Mouse (Mus musculus) neural tube, embryonic 13.5 days (tissue): ENCODE results near the gene Srrm3. TPM values are rescaled to one million over a fixed set of nuclear protein-coding genes. Genes with fewer than 3 reads are reported as not detected.

Source experiments
- ATAC-seq: fragments of 200-750 bp; cut with Nextera tagmentation; 2 replicates; pipeline ENCODE4 v1.8.0; 2017; ENCODE audit warnings: low read depth, mild to moderate bottlenecking, moderate TSS enrichment, moderate library complexity
- H3K27ac ChIP-seq: fragments of 300-500 bp; sonication (generic); replicated peaks from 2 replicates; pipeline ENCODE4 v1.5.1; 2015; ENCODE audit warnings: moderate library complexity, mild to moderate bottlenecking, inconsistent platforms
- H3K27me3 ChIP-seq: fragments of 300-500 bp; sonication (generic); 2 replicates; pipeline ENCODE4 v1.6.1; 2015; ENCODE audit warnings: mild to moderate bottlenecking, inconsistent platforms
- H3K36me3 ChIP-seq: fragments of 300-500 bp; sonication (generic); 2 replicates; pipeline ENCODE4 v1.6.1; 2015; ENCODE audit warnings: mild to moderate bottlenecking, inconsistent platforms
- H3K4me1 ChIP-seq: fragments of 300-500 bp; sonication (generic); replicated peaks from 2 replicates; pipeline ENCODE4 v1.6.1; 2015; ENCODE audit warnings: inconsistent platforms
- H3K4me2 ChIP-seq: fragments of 300-500 bp; sonication (generic); 2 replicates; pipeline ENCODE4 v1.6.1; 2015; ENCODE audit warnings: inconsistent platforms, mild to moderate bottlenecking, moderate library complexity
- H3K4me3 ChIP-seq: fragments of 300-500 bp; sonication (generic); 2 replicates; pipeline ENCODE4 v1.5.1; 2015; ENCODE audit warnings: mild to moderate bottlenecking, inconsistent platforms
- H3K9ac ChIP-seq: fragments of 300-500 bp; sonication (generic); 2 replicates; pipeline ENCODE4 v1.6.1; 2015; ENCODE audit warnings: moderate library complexity, mild to moderate bottlenecking, inconsistent platforms
- H3K9me3 ChIP-seq: fragments of 300-500 bp; sonication (generic); 2 replicates; pipeline ENCODE4 v1.6.1; 2016; ENCODE audit warnings: inconsistent platforms
- WGBS: fragments of 180-500 bp; shearing (Covaris S2); methylation state at CpG from one replicate; pipeline ENCODE4 v1.1.7; 2015; 5-methylcytosine and 5-hydroxymethylcytosine counted together
- polyA plus RNA-seq: library from polyadenylated mRNA; unstranded; fragments of >200 nt; fragmentation: Nextera tagmentation; extraction: Ambion mirVana; gene quantifications from 2 replicates; pipeline ENCODE4 v1.2.1, GENCODE M21; 2015

Gene Srrm3
- polyA plus RNA-seq, 1 experiment from 2014 or later = 85.9 TPM

- no peak for ATAC-seq
- H3K27ac ChIP-seq = no peak overlapping the region
- no peak overlapping the region for H3K4me2 ChIP-seq
- H3K4me1 ChIP-seq = peaks cover 44% of the 10 kb centered on the region
- H3K27me3 ChIP-seq = no peaks in the 10 kb centered on the region
- 88% methylated on average over 8 of the region's 8 CpGs for WGBS
- no peaks in the 10 kb centered on the region for H3K36me3 ChIP-seq
- no peak overlapping the region for H3K9ac ChIP-seq
- no peak overlapping the region for H3K4me3 ChIP-seq
- no peaks in the 10 kb centered on the region for H3K9me3 ChIP-seq
Measured at GRCm38 (mm10) chr5:135829381-135829780, 22.7 kb downstream of the Srrm3 start.

- Histone ChIP-seq H3K36me3 (0 out of 2 replicates have a peak, but pooled peaks cover 7% of the 10 kb centered on the region), H3K9me3 (no peaks in the 10 kb centered on the region), H3K27ac (peak overlapping the region; percentile 35), H3K4me2 (no peak overlapping the region), H3K9ac (no peak overlapping the region), H3K27me3 (0 out of 2 replicates have a peak, but pooled peaks cover 4% of the 10 kb centered on the region), H3K4me3 (no peak overlapping the region), H3K4me1 (peaks cover 39% of the 10 kb centered on the region)
- 29% methylated on average over 4 of the region's 4 CpGs for WGBS
- ATAC-seq = no peak
Measured at GRCm38 (mm10) chr5:135832729-135833128, 26.0 kb downstream of the Srrm3 start.

DNA sequence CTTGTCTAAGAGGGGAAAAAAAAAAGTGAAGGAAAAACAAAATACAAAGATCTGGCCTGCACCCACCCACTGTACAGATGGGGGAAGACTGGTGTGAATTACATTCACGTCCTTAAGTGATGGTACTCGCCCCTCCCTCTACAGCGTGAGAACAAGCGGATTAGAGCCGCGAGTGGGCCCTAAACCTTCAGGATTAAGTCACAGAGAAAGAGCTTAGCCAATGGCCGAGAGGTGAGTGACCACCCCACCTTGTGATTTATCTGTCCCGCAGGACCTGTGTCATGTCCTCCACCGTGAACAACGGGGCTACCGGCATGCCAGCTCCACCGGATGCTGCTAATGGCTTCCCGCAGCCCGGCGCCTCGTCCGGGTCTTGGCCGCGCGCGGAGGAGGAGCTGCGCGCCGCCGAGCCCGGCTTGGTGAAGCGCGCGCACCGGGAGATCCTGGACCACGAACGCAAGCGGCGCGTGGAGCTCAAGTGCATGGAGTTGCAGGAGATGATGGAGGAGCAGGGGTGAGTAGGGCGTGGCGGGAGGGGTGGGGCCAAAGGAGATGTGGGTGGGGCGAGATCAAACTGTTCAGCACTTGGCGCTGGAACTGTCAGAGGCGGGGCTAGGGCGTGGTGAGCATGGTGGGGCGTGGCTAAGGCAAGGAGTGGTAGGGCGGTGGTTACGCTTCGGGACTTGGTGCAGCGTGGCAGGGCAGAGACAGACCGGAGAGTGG, 28.2 kb downstream of the Srrm3 start:
- under 1% methylated on average over 47 of the region's 47 CpGs for WGBS

DNA sequence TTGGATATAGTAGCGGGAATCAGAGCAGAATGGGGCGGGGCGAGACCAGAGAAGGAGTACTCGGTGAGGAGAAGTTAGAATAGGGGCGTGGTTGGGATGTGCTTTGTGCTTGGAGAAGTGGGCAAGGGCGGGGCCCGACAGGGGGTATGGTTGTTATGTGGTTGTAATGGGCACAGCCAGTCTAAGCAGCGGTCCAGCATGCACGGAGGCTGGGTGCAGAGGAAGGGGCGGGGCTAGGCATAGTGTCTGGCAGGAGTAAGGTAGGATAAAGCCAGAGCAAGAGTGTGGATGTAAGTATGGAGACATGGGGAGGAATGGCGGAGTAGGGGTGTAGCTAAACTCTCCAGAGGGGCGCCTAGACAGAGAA, 28.8 kb downstream of the Srrm3 start:
- H3K9ac ChIP-seq = no peak overlapping the region
- peaks cover 19% of the 10 kb centered on the region for H3K36me3 ChIP-seq
- peak overlapping the region; percentile 84 for H3K4me2 ChIP-seq
- peak; percentile 69 for ATAC-seq
- peaks cover 39% of the 10 kb centered on the region for H3K4me1 ChIP-seq
- no peaks in the 10 kb centered on the region for H3K9me3 ChIP-seq
- peaks cover 7% of the 10 kb centered on the region; the same call in 1 of the 2 replicates for H3K27me3 ChIP-seq
- WGBS = 3% methylated on average over 12 of the region's 12 CpGs
- H3K27ac ChIP-seq = peak overlapping the region; percentile 87
- peak overlapping the region; percentile 46 for H3K4me3 ChIP-seq

More for the DNA sequence above, 28.2 kb downstream of the Srrm3 start:
- Histone ChIP-seq H3K9me3 (no peaks in the 10 kb centered on the region), H3K4me2 (peak overlapping the region; percentile 84), H3K27ac (peak overlapping the region; percentile 87), H3K27me3 (0 out of 2 replicates have a peak, but pooled peaks cover 4% of the 10 kb centered on the region), H3K4me1 (peaks cover 39% of the 10 kb centered on the region), H3K4me3 (peak overlapping the region; percentile 46), H3K9ac (peak overlapping the region; percentile 70), H3K36me3 (peaks cover 14% of the 10 kb centered on the region; the same call in 1 of the 2 replicates)
- peak; percentile 89 for ATAC-seq

GRCm38 (mm10) chr5:135835981-135836380, 29.3 kb downstream of the Srrm3 start:
- H3K27me3 ChIP-seq = peaks cover 7% of the 10 kb centered on the region; the same call in 1 of the 2 replicates
- ATAC-seq = peak; percentile 1; the same call in 1 of the 2 replicates

DNA sequence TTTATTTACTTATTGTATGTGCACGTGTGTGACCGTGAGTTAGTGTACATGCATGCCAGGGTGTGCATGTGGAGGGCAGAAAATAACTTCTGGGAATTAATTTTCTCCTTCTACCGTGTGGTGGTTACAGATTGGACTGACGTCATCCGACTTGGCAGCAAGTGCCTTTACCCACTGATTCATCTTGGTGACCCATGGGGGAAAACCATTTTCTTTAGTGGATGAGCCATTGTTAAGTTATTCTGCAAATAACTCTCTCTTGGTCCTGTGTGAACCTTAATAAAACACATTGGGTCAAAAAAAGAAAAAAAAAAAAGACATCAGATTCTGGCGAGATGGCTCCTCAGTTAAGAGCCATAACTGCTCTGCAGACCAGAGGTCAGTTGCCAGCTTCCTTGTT, 35.0 kb downstream of the Srrm3 start:
- no peaks in the 10 kb centered on the region for H3K9me3 ChIP-seq
- H3K4me2 ChIP-seq = no peak overlapping the region
- H3K27me3 ChIP-seq = peaks cover 3% of the 10 kb centered on the region; the same call in 1 of the 2 replicates
- 74% methylated on average over 6 of the region's 6 CpGs for WGBS
- no peaks in the 10 kb centered on the region for H3K4me1 ChIP-seq
- no peak overlapping the region for H3K27ac ChIP-seq
- H3K9ac ChIP-seq = no peak overlapping the region
- H3K4me3 ChIP-seq = no peak overlapping the region
- no peak for ATAC-seq
- H3K36me3 ChIP-seq = peaks cover 61% of the 10 kb centered on the region

More at GRCm38 (mm10) chr5:135835981-135836380, 29.3 kb downstream of the Srrm3 start:
- Histone ChIP-seq H3K4me3 (peak overlapping the region; percentile 46; the same call in 1 of the 2 replicates), H3K4me1 (peaks cover 39% of the 10 kb centered on the region), H3K27ac (peak overlapping the region; percentile 87; the same call in 1 of the 2 replicates), H3K4me2 (peak overlapping the region; percentile 84), H3K9me3 (no peaks in the 10 kb centered on the region), H3K9ac (no peak overlapping the region), H3K36me3 (peaks cover 22% of the 10 kb centered on the region)
- 18% methylated on average over 12 of the region's 12 CpGs for WGBS

DNA sequence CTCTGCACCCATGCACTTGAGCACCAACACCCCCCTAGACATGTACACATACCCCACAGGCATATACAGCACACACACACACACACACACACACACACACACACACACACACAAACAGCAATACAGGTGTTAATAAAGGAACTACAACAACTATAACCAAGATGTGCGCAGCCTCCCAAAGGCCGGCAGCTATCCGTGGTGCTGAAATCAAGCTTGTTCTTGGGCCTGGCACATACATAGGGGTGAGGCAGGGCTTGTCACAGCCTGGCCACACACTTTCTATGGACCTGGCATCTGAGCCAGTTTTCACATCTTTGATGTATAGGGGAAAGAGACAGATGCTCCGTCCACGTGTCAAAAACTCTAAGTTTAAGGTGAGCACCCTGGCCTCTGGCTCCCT, 36.7 kb downstream of the Srrm3 start:
- no peak overlapping the region for H3K4me2 ChIP-seq
- H3K4me3 ChIP-seq = no peak overlapping the region
- ATAC-seq = no peak
- H3K4me1 ChIP-seq = peaks cover 6% of the 10 kb centered on the region; the same call in 1 of the 2 replicates
- H3K36me3 ChIP-seq = peaks cover 68% of the 10 kb centered on the region
- WGBS = 33% methylated on average over 5 of the region's 5 CpGs
- H3K27ac ChIP-seq = no peak overlapping the region
- no peaks in the 10 kb centered on the region for H3K9me3 ChIP-seq
- H3K9ac ChIP-seq = no peak overlapping the region
- H3K27me3 ChIP-seq = peaks cover 3% of the 10 kb centered on the region; the same call in 1 of the 2 replicates

- Histone ChIP-seq H3K4me2 (no peak overlapping the region), H3K9ac (no peak overlapping the region), H3K9me3 (no peaks in the 10 kb centered on the region), H3K27ac (no peak overlapping the region), H3K4me3 (no peak overlapping the region), H3K4me1 (peaks cover 30% of the 10 kb centered on the region), H3K27me3 (no peaks in the 10 kb centered on the region), H3K36me3 (peaks cover 54% of the 10 kb centered on the region)
- 79% methylated on average over 13 of the region's 13 CpGs for WGBS
- no peak for ATAC-seq
Measured at GRCm38 (mm10) chr5:135845676-135846320, 39.1 kb downstream of the Srrm3 start.

- Histone ChIP-seq H3K4me3 (no peak overlapping the region), H3K9ac (no peak overlapping the region), H3K36me3 (peaks cover 42% of the 10 kb centered on the region), H3K9me3 (no peaks in the 10 kb centered on the region), H3K4me1 (peaks cover 47% of the 10 kb centered on the region), H3K27ac (no peak overlapping the region), H3K27me3 (no peaks in the 10 kb centered on the region), H3K4me2 (no peak overlapping the region)
- no peak for ATAC-seq
- WGBS = 76% methylated on average over 4 of the region's 4 CpGs
Measured at GRCm38 (mm10) chr5:135847460-135847859, 40.8 kb downstream of the Srrm3 start.

DNA sequence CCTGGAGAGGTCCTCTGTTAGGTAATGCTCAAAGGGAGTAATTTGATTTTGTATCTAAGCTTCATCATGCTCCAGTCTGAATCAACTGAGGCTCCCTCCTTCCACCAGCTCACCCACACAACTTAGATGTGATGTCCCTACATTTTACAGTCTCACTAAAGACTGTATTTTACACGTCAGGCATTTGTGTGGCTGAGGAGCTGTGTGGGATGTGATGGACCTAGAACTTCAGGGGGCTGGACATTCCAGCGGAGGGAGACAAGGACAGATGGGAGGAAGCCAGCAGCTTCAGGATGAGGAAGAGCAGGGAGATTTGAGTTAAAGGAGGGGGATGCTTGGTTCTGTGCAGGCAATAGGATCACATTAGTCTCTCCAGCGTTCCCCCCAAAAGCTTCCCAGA, 41.2 kb downstream of the Srrm3 start:
- Histone ChIP-seq H3K4me3 (no peak overlapping the region), H3K36me3 (peaks cover 39% of the 10 kb centered on the region), H3K9ac (no peak overlapping the region), H3K9me3 (no peaks in the 10 kb centered on the region), H3K27ac (no peak overlapping the region), H3K4me2 (no peak overlapping the region), H3K27me3 (no peaks in the 10 kb centered on the region; the same call in 1 of the 2 replicates), H3K4me1 (peaks cover 51% of the 10 kb centered on the region)
- WGBS = 88% methylated on average over 3 of the region's 3 CpGs
- no peak for ATAC-seq

- H3K27ac ChIP-seq = peak overlapping the region; percentile 97
- peak overlapping the region; percentile 64 for H3K9ac ChIP-seq
- no peaks in the 10 kb centered on the region for H3K9me3 ChIP-seq
- H3K36me3 ChIP-seq = peaks cover 29% of the 10 kb centered on the region
- peaks cover 12% of the 10 kb centered on the region for H3K27me3 ChIP-seq
- WGBS = 1% methylated on average over 15 of the region's 15 CpGs
- H3K4me3 ChIP-seq = 0 out of 2 replicates have a peak overlapping the region, but pooled peaks have one; percentile 22
- ATAC-seq = peak; percentile 93
- peak overlapping the region; percentile 51 for H3K4me2 ChIP-seq
- peaks cover 65% of the 10 kb centered on the region for H3K4me1 ChIP-seq
Measured at GRCm38 (mm10) chr5:135851024-135851423, 44.3 kb downstream of the Srrm3 start.

GRCm38 (mm10) chr5:135851481-135851880, 44.8 kb downstream of the Srrm3 start:
- peak; percentile 46 for ATAC-seq
- Histone ChIP-seq H3K27me3 (peaks cover 16% of the 10 kb centered on the region), H3K4me3 (peak overlapping the region; percentile 22; the same call in 1 of the 2 replicates), H3K4me1 (peaks cover 65% of the 10 kb centered on the region), H3K36me3 (peaks cover 32% of the 10 kb centered on the region), H3K9me3 (no peaks in the 10 kb centered on the region), H3K27ac (peak overlapping the region; percentile 97), H3K4me2 (peak overlapping the region; percentile 51), H3K9ac (peak overlapping the region; percentile 64)
- WGBS = 7% methylated on average over 14 of the region's 14 CpGs
